Mouse (Mus musculus): ENCODE data around the gene Pagr1a.

The Pagr1a gene

DNA sequence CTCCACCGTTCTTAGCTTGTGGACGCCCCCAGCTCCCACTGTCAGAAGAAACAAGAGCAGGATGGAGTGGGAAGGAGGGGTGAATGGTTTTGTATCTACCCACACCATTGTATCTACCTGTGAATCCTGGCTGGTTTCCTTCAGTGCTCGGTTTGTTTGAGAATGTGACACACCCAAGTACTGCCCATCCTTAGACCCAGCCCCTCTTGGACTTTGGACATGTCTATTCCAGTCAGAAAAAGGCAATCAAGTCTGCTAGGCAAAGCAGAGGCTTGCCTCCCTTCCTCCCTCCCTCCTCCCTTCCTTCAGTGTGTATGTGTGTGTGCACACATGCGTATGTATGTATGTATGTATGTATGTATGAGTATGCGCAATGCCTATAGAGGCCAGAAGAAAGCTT is 13.5 kb downstream of the Pagr1a start:
- DNase-seq (ENCODE audit: low spot score): peak; percentile 75

- no peak for DNase-seq (ENCODE audit: low spot score)
Measured at GRCm38 (mm10) chr7:126999568-126999967, 17.6 kb downstream of the Pagr1a start.

GRCm38 (mm10) chr7:126996449-126996848 is 20.7 kb downstream of the Pagr1a start:
- no peak for DNase-seq (ENCODE audit: low spot score)

- DNase-seq (ENCODE audit: low spot score): no peak
Measured at GRCm38 (mm10) chr7:126988816-126989215, 28.3 kb downstream of the Pagr1a start.

- DNase-seq (ENCODE audit: low spot score): no peak
Measured at GRCm38 (mm10) chr7:126986319-126986718, 30.8 kb downstream of the Pagr1a start.

DNA sequence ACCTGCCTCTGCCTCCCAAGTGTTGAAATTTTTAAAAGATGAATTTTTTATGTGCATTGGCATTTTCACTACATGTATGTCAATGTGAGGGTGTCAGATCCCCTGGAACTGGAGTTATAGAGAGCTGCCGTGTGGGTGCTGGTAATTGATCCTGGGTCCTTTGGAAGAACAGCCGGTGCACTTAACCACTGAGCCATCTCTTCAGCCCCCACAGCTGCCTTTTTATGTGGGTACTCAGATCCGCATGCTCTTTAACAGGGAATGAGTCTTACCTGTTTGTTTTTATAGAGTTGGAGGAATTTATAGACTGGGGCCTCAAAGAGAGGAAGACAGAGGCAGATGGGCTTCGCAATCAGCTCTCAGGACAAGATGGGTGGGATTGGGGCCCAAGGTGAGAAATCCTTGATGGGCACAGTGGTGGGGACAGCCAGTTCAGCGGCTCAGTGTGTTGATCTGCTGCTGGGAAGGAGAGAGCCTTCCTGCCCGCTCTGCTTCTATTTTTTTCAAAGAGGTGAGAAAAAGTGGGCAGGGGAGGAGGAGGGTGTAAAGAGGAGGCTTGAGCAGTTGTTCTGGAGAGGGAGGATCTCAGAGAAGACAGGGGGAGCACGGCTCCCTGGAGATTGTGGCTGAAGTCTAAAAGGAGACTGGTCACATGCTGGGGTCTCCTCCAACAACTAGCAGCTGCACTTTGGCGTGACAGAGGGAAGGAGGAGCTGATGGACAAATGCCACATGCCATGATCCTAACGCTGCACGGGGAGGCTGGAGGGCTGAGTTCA is 32.3 kb downstream of the Pagr1a start:
- DNase-seq (ENCODE audit: low spot score): no peak

GRCm38 (mm10) chr7:126983113-126983512 is 34.0 kb downstream of the Pagr1a start:
- no peak for DNase-seq (ENCODE audit: low spot score)

GRCm38 (mm10) chr7:126982054-126982453 is 35.1 kb downstream of the Pagr1a start:
- peak; percentile 42 for DNase-seq (ENCODE audit: low spot score)

GRCm38 (mm10) chr7:126981601-126982000 is 35.6 kb downstream of the Pagr1a start:
- DNase-seq (ENCODE audit: low spot score): no peak

DNA sequence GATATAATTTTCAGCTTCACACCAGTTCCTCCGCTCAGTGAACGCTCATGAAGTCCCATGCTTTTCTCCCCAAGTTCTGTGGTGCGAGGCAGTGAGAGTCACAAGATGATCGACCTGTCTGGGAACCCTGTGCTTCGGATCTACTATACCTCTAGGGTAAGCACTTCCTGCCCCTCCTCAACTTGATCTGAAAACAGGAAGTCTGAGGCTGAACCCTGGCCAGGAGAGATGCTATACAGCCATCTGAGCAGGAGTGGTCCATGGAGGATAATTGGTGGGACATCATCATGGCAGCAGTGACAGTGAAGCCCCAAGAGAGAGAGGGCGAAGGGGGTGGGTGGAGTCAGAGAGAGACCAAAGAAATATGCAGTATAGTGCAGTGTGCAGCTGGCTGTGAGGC is 38.3 kb downstream of the Pagr1a start:
- DNase-seq (ENCODE audit: low spot score): no peak

- no peak for DNase-seq (ENCODE audit: low spot score)
Measured at GRCm38 (mm10) chr7:126976878-126977459, 40.2 kb downstream of the Pagr1a start.

DNA sequence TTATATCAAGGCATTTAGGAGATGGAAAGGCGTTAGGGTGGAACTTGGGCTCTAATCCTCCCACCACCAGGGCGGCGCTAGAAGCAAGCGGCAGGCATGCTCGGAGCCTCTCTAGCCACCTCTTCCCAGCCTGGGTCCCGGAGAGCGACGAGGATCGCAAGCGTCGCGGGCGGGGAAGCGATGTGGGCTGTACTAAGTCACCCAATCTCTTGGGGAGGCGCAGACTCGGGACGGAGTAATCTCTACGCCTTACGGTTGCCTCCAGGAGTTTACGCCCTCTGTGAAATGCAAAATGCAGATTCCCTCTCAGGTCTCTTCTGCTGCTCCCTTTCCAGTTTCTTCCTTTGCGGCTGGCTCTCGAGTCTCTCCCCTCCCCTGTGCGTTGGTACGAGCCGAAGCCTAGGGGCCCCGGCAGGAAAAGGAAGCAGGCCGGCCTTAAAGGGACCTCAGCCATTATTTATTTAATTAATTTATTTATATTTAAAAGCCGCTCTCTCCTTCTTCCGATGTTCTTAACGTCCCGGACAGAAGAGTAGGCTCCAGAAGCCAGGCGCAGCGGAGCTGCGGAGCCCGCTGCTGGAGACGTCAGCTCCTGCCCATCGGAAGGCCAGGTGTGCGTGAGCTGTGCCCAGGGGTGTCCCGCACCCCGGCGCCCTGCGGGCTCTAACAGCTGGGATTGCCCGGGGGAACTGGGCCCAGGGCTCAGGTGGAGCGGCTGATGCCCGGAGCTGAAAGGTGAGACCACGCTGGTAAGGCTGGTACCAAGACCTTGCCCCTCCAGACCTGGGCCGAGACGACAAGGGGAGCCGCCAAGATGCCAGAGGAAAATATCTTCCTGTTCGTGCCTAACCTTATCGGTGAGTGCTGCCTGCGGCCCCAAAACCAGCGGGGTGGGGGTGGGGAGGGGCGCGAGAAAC is 40.9 kb downstream of the Pagr1a start, which contains the start of gene Cdiptos:
Gene Cdiptos, minus strand, starts transcription at position 149 of the 917 bp plus-strand sequence.
- peak; percentile 92 for DNase-seq (ENCODE audit: low spot score)

DNA sequence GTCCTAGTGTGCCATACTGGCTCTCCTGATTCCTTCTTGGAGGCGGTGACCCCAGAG is 41.4 kb downstream of the Pagr1a start, which contains the start of gene Cdipt:
Gene Cdipt, plus strand, starts transcription at position 22 of the 57 bp plus-strand sequence.
- no peak for DNase-seq (ENCODE audit: low spot score)

DNA sequence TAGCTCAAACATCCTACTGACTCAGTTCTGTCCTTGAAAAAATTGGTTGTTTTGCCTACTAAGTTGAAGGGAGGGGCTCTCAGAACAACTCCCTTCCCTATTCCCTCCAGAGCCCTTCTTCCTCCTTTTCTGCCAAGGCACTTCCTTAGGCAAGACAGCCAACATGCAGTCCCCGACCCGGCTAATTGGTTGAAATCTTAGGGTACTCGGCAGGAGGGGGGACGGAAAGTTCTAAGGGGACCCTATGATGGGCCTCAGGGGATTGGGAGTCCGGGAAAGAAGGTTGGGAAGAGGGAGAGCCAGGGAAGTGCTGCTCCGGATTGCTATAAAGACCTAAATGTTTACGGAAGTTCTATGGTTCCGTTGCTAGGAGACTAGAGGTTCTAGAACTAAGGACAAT is 41.7 kb downstream of the Pagr1a start:
- no peak for DNase-seq (ENCODE audit: low spot score)

- no peak for DNase-seq (ENCODE audit: low spot score)
Measured at GRCm38 (mm10) chr7:126967361-126967760, 49.8 kb downstream of the Pagr1a start.

GRCm38 (mm10) chr7:126965568-126965967 is 51.6 kb downstream of the Pagr1a start:
- no peak for DNase-seq (ENCODE audit: low spot score)
